Mouse (Mus musculus) T-cell, adult 2 months (primary cell): Measurements from ENCODE around the gene Cd2ap.
A peak's percentile ranks its signal among the peaks of the same experiment; 100 is the strongest.
"Not testable (repeated sequence)": the region's sequence is repeated elsewhere in the genome, so short reads cannot be mapped to it uniquely, and the experiment has no call there.

Experiments
- DNase-seq: peaks from one replicate; pipeline ENCODE4 v3.0.0; 2022; ENCODE audit warnings: low spot score

Cd2ap gene

DNA sequence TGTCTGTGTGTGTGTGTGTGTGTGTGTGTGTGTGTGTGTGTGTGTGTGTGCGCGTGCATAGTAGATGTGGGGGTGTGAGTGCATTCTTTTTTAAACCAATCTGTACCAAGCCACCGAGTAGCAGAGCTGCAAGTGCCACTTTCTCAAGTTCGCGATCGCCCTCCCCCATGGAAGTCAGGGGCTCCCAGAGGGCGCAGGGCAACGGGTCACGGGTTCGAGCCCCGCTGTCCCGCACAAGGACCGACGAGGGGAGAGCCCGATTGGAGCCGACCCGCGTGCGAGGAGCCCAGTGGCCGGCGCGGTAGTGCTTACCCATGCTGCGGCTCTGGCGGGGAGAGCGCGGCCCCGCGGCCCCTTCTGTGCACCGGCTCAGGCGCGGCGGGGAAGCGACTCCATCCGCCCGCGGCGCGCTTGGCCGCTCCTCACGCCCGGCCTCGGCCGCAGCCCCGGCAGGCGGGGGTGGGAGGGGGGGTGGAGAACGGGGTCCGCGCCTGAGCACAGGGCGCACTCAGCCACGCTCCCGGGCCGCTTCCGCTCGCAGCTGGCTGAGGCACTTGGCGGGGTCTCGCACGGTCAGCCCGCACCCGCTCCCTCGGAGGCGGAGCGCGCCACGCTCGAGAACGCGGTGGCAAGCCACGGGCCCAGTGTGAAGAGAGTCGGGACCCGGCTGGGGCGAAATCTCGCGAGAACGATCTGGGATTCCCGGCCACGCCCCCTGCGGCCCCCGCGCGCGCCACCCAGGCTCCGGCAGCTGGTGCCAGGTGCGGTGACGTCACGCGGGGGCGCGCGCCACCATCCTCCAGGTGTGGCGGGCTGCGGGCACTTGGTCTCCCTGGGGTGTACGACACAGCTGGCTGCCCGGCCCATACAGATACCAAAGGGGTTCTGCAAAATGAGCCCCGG is at the start of gene Cd2ap:
TSS of gene Cd2ap (minus strand) at position 665 of the 903 bp plus-strand sequence.
- DNase-seq = peak; percentile 98

DNA sequence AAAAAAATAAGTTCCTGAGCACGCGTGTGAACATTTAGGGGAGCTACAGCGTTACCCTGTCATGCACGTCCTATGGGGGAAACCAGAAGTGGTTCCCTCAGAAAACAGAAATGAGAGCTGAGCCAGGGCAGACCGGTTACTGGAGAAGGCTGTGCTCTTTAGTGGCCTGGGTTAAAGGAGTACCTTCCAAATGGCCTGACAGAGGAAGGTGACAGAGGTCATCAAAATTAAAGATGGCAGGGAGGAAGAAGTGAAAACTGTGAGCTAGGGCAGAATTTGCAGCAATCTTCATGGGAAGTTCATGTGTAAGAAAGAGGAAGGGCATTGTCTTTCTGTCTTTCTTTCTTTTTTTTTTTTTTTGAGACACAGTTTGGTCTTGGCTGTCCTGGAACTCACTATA is 48.3 kb upstream of the Cd2ap start:
- DNase-seq = no peak

DNA sequence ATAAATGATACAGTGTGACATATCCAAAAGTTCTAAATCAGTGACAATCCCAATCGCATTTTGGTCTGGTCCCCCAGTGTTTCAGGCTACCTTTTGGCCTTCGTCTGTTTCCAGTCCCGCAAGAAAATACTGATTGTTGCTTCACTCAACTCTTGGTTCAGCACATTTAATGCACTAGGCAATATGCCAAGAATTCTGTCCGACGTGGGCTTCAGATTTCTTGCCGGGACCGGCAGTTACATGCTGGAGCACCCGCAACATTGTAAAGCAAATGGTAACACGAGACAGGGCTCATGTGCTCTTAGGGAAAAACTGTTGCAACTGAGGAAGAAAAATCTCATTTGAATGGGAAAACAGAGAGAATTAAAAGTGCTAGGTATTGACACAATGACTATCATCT is 42.3 kb upstream of the Cd2ap start:
- no peak for DNase-seq

GRCm38 (mm10) chr17:42914726-42915125 is 38.3 kb upstream of the Cd2ap start:
- DNase-seq = no peak

GRCm38 (mm10) chr17:42912193-42912592 is 35.7 kb upstream of the Cd2ap start:
- DNase-seq = no peak

DNA sequence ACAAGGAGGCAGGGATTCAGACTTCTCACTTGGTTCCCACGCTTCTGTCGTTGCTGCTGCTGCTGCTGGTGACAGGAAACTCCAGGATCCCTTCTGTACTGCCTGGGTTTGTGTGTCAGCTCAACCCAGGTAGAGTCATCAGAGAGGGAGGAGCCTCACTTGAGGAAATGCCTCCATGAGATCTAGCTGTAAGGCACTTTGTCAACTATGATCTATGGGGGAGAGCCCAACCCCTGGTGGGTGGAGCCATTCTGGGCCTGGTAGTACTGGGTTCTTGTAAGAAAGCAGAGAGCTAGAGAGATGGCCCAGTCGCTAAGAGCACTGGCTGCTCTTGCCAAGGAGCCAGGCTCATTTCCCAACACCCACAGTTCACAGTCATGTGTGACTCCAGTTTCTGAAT is 34.0 kb upstream of the Cd2ap start:
- no peak for DNase-seq

GRCm38 (mm10) chr17:42909376-42909775 is 32.9 kb upstream of the Cd2ap start:
- DNase-seq = no peak

DNA sequence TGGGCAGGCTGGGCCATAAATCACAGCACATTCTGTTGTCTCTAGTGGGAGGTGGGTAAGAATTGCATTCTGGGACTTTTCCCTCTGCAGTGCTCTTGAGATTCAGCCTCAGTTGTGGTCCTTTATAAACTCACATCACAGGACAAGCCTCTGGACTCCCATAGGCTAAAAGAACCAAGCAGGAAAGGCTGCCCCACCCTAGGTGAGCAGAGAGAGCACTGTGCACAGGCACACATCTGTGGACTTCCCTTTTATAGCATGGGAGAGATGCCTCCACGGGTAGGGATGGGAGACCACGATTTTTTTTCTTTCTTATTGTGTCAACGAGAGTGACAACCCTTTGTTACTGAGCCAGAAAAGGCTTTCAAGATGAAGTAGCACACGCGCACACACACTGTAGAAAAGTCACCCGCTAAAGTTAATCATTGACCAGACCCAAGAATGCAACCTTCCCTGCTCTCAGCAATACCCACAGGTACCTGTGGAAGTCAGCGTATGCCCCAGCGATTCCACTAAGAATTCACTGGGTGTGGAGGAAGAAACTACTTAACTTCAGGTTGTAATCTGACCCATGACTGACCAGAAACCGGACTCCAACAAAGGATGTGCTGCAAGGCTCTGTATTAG is 32.4 kb upstream of the Cd2ap start:
- no peak for DNase-seq

GRCm38 (mm10) chr17:42908136-42908535 is 31.7 kb upstream of the Cd2ap start:
- no peak for DNase-seq

DNA sequence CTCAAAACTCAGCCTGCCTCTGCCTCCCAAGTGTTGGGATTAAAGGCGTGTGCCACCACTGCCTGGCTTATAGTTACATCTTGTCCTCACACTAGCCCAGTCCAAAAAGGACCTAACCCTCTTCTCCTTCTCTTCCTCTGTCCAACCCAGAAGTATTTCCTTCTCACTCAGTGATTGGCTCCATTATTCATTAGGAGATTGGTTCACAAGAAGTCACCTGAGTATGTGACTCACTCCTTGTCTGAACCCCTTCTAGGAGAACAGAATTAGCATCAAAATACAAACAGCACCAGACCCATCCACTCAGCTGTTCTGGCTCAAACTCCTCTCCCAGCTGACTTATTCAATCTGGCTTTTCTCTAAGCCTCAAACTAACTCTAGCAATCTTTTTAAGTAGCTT is 30.0 kb upstream of the Cd2ap start:
- DNase-seq = not testable (repeated sequence)

DNA sequence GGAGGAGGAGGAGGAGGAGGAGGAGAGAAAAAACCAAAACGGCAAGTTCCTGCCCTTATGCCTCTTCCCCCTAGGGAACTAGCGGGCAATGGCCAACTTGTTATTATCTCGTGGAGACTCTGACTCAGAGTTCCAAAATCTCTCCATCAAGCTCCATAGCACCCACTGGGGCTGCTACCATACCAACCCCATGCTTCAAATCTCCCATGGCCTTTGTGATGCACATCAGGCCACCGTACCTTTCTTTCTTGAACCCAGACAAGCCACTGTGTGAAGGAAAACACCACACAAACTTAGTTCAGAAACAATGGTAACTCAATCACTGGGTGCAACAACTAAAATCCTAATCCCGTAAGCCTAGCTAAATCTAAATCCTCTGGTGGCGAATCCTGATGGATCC is 29.5 kb upstream of the Cd2ap start:
- no peak for DNase-seq

- DNase-seq = no peak
Measured at GRCm38 (mm10) chr17:42900795-42901194, 24.3 kb upstream of the Cd2ap start.

GRCm38 (mm10) chr17:42887282-42887707 is 10.8 kb upstream of the Cd2ap start:
- DNase-seq = peak; percentile 34

GRCm38 (mm10) chr17:42885091-42885501 is 8.6 kb upstream of the Cd2ap start:
- no peak for DNase-seq

DNA sequence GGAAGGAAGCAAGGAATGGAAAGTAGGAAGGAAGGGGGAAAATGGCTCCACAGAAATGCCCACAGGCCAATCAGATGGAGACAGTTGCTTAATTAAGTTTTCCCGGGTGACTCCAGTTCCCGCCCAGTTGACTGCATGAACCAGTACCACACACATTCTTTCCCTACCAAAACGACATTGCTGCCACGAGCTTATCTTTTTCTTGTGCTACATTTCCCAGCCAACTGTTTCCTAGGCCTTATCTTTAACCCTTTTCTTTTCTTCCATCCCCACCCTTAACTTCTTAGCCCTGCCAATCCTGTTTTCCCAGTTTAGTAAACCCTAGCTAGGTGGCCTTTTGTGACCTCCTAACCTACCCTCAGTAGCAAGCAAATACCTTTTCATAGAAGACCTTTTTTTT is 7.9 kb upstream of the Cd2ap start:
- DNase-seq = no peak

GRCm38 (mm10) chr17:42883769-42884168 is 7.3 kb upstream of the Cd2ap start:
- peak; percentile 68 for DNase-seq

- DNase-seq = no peak
Measured at GRCm38 (mm10) chr17:42883315-42883714, 6.8 kb upstream of the Cd2ap start.

DNA sequence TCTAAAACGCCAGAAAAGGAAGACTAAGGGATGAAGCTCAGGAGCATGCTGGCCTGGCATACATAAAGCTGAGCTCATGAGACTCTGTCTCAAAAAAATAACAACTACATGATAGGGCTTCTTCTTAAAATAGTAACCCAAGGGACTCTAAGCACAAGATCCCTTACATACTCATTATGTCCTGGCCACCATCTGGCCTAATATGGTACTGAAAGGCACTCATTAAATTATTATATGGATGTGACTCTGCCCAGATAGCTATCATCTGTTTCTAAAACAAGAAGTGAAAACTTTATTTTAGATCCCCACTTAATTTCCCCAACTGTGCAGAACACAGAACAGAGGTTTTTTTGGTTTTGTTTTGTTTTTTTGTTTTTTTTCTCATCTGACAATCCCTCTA is 6.4 kb upstream of the Cd2ap start:
- DNase-seq = no peak

DNA sequence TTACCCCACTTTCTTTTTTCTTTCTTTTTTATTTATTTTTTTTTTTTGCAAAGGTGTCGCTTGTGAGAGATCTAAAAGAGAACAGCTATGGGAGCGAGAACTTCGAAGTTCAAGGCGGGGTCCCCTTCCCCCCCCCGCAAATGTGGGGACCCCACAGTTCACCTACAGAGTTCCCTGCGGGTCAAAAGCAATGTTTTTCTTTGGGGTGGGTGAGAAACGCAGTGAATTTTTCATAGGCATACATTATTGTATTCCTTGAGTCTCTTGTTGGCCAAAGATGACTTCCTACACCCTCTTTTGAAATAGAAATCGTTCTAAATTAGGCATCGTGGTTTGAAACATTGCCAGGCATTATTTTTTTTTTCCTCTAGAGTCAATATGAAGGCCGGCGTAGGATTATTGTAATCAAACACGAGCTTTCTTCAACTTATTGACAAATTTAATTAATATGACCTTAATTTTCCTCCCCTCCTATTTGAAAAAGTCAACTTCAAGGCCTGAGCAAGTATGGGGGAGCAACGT is 500 bp upstream of the Cd2ap start:
- no peak for DNase-seq

GRCm38 (mm10) chr17:42875571-42876000 is 879 bp downstream of the Cd2ap start:
- peak; percentile 59 for DNase-seq

DNA sequence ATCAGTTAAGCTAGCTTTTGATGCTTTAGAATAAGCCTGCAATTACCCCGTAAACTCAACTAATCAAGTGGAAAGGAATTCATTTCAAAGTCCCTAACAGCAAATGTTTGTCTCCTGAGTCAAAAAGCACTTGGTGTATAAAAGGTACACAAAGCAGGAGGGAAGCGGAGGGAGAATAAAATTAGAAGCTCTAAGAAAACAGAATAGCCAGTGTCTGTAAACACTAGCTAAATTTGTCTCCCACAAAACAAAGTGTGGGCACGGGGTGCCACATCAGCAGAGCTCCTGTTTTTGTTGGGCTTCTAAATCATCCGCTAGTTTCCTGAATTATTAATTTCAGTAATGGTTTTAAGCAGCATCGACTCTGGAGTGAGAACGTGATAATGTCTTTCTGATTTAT is 1.4 kb downstream of the Cd2ap start:
- DNase-seq = no peak

DNA sequence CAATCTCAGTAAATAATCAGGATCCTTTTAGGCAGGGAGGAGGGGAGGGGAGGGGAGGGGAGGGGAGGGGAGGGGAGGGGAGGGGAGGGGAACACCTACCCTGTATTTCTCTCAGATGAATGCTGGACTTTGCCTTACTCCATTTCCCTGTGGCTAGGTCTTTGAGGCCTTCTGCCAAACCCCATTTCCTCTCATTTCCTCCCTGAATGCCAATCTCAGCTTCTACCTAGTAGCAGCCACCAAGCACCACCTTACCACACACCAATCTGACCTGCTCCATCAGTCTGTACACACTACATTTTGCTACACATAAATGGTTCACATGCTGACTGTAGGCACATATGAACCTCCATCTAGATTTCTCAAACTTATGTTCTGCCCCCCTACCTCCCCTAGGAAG is 6.0 kb downstream of the Cd2ap start:
- DNase-seq = no peak

GRCm38 (mm10) chr17:42863186-42863585 is 13.3 kb downstream of the Cd2ap start:
- DNase-seq = no peak
